Mouse (Mus musculus) forebrain, embryonic 10.5 days (tissue): Measurements from ENCODE around the gene Txnip. TPM values are rescaled to one million over a fixed set of nuclear protein-coding genes. Genes with fewer than 3 reads are reported as not detected.

Source experiments
- DNase-seq: peaks from one replicate; pipeline ENCODE4 v3.0.0-alpha.2; 2017; ENCODE audit warnings: low spot score; ENCODE audit errors: extremely low spot score
- H3K27ac ChIP-seq: fragments of 300-500 bp; sonication (generic); 2 replicates; pipeline ENCODE4 v1.5.1; 2016; ENCODE audit warnings: mild to moderate bottlenecking
- H3K27me3 ChIP-seq: fragments of 300-500 bp; sonication (generic); 2 replicates; pipeline ENCODE4 v1.6.1; 2016; ENCODE audit warnings: mild to moderate bottlenecking; ENCODE audit not compliant: poor library complexity, severe bottlenecking
- H3K36me3 ChIP-seq: fragments of 300-500 bp; sonication (generic); replicated peaks from 2 replicates; pipeline ENCODE4 v1.6.1; 2016; ENCODE audit warnings: mild to moderate bottlenecking, moderate library complexity
- H3K4me1 ChIP-seq: fragments of 300-500 bp; sonication (generic); 2 replicates; pipeline ENCODE4 v1.6.1; 2016
- H3K4me3 ChIP-seq: fragments of 300-500 bp; sonication (generic); 2 replicates; pipeline ENCODE4 v1.5.1; 2016; ENCODE audit warnings: mild to moderate bottlenecking, moderate library complexity
- H3K9me3 ChIP-seq: fragments of 300-500 bp; sonication (generic); 2 replicates; pipeline ENCODE4 v1.6.1; 2016; ENCODE audit warnings: mild to moderate bottlenecking, moderate library complexity
- WGBS: fragments of 180-500 bp; shearing (Covaris S2); methylation state at CpG from one replicate; pipeline ENCODE4 v1.1.7; 2016; 5-methylcytosine and 5-hydroxymethylcytosine counted together
- polyA plus RNA-seq: library from polyadenylated mRNA; unstranded; fragments of >200 nt; fragmentation: Nextera tagmentation; extraction: Ambion mirVana; gene quantifications from 2 replicates; pipeline ENCODE4 v1.2.1, GENCODE M21; 2016

Gene Txnip
- polyA plus RNA-seq, 1 experiment from 2014 or later = 26.8 TPM

DNA sequence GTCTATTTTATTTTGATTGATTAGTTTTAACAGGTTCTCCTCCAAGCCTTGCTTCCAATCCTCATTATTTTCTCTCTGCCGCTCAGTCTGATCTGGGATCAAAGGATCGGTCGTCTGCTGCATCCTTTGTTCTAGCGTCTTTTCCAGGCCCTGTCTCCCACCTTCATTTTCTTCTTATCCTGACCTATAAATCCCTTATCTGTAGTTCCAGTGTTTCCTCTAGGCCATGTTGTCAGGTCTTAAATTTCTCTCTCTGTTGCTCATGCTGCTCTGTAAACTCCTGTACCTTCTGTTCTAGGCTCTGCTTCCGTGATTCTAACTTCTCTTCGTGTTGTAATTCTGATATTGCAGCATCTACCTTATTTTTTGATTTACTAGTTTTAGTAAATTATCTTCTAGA is 17.0 kb upstream of the Txnip start:
- no peak for DNase-seq
- 30% methylated on average over 6 of the region's 6 CpGs for WGBS
- no peaks in the 10 kb centered on the region for H3K36me3 ChIP-seq
- no peaks in the 10 kb centered on the region for H3K9me3 ChIP-seq
- H3K27me3 ChIP-seq = peaks cover 20% of the 10 kb centered on the region
- peaks cover 21% of the 10 kb centered on the region for H3K4me1 ChIP-seq
- H3K4me3 ChIP-seq = no peak overlapping the region
- H3K27ac ChIP-seq = no peak overlapping the region

DNA sequence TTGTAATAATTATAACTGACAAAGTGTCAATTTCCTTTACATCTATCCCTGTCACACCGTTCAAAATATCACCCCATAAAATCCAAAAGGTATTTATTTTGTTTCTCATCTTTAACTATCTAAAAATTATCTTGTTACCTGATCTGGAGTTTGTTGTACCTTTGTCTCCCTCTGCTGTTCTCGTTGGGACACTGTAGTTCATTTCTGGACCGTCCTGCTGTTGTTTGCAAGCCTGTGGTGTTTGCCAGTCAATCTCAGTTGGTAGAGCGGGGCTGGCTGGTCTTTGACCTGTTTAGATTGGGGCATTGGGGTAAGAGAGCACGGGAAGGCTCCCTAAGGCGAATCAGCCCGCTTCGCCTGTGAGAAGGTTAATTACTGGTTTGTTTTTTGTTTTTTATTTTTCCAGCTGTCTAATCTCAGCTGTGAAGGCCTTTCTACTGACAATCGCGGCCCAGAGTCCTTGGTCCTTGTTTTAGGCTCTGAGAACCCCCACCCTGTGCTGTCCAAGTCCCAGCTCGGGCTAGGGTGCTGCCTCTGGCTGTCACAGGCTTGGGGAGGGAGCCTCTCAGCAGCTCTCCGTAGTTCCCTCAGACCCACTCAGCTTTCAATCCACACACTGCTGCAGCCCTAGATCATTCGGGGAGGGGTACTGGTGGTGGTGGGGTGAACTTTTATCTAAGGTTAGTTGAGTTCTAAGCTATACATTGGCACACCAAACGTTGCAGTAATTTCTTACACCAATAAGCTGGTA is 16.3 kb upstream of the Txnip start:
- Histone ChIP-seq H3K27me3 (peaks cover 26% of the 10 kb centered on the region), H3K9me3 (no peaks in the 10 kb centered on the region), H3K27ac (0 out of 2 replicates have a peak overlapping the region, but pooled peaks have one; percentile 44), H3K4me1 (peaks cover 21% of the 10 kb centered on the region), H3K36me3 (no peaks in the 10 kb centered on the region), H3K4me3 (no peak overlapping the region; the same call in 1 of the 2 replicates)
- 16% methylated on average over 14 of the region's 14 CpGs for WGBS
- peak; percentile 30 for DNase-seq

DNA sequence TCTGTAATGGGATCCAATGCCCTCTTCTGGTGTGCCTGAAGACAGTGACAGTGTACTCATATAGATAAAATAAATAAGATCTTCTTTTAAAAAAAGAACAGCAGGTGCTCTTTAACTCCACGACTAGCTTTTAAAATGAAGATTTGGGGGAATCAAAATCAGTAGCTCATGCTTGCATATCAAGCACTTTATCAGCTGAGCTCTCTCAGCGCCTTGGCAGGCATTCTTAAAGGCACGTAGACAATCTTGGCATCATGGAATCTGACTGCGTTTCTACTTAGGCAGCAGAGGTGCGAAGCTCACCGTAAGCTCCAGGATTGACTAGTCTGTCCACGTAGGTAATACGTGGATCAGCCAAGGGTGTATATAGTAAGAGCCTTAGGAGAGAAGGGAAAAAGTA is 15.2 kb upstream of the Txnip start:
- Histone ChIP-seq H3K27me3 (peaks cover 26% of the 10 kb centered on the region), H3K27ac (no peak overlapping the region), H3K9me3 (no peaks in the 10 kb centered on the region), H3K4me3 (no peak overlapping the region), H3K36me3 (no peaks in the 10 kb centered on the region), H3K4me1 (peaks cover 26% of the 10 kb centered on the region)
- 78% methylated on average over 8 of the region's 8 CpGs for WGBS
- DNase-seq = no peak

DNA sequence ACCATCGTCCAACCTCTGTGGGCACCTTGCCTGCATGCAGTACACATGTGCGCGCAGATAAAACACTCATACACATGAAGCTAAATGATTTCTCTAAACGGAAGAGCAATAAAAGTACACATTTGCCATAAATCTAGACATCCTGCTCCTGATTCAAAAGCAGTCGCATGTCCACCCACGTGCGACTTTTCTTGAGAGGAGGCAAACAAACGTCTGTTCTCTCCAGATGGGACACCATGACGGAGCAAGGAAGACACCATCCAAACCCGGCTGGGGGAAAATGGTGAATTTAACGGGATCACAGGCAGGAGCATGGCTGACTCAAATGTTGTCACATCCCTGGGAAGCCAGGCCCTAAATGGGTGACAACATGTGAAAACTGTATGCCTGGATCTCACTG is 14.4 kb upstream of the Txnip start:
- 87% methylated on average over 11 of the region's 11 CpGs for WGBS

DNA sequence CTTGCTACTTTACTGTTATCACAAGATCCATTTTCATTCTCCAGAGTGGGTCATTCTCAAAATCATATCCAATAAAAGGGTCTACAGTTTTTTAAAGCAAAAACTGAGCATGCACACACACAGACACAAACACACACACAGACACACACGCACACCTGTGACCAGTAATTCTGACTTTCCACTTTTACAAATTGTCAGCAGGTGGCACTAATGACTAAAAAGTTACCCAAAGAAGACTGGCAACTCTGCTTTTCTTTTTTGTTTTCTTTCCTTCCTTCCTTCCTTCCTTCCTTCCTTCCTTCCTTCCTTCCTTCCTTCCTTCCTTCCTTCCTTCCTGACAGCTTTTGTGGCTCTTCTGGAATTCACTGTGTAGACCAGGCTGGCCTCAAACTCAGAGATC is 12.2 kb upstream of the Txnip start:
- H3K4me3 ChIP-seq = no peak overlapping the region
- H3K4me1 ChIP-seq = peaks cover 19% of the 10 kb centered on the region
- no peaks in the 10 kb centered on the region for H3K36me3 ChIP-seq
- H3K27me3 ChIP-seq = peaks cover 35% of the 10 kb centered on the region
- WGBS = 52% methylated on average over 1 of the region's 1 CpGs
- no peak for DNase-seq
- no peak overlapping the region for H3K27ac ChIP-seq
- H3K9me3 ChIP-seq = no peaks in the 10 kb centered on the region

More for the DNA sequence above, 14.4 kb upstream of the Txnip start:
- DNase-seq = no peak
- Histone ChIP-seq H3K27ac (no peak overlapping the region), H3K4me3 (no peak overlapping the region), H3K4me1 (peaks cover 29% of the 10 kb centered on the region), H3K9me3 (no peaks in the 10 kb centered on the region), H3K27me3 (peaks cover 33% of the 10 kb centered on the region), H3K36me3 (no peaks in the 10 kb centered on the region)

DNA sequence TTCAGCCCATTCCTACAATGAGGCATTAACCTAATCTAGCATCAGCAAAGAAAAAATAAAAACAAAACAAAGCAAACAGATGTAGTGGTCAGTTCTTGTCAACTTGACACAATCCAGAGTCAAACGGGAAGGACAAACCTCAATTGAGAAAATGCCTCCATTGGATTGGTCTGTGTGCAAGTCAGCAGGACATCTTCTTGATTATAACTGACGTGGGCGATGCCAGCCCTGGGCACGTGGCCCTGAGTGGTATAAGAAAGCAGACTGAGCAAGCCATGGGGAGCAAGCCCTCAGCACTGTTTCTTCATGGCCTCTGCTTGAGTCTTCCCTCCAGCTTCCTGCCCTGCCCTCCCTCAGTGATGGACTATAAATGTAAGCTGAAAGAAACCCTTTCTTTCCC is 10.9 kb upstream of the Txnip start:
- WGBS = 56% methylated on average over 4 of the region's 4 CpGs
- H3K36me3 ChIP-seq = no peaks in the 10 kb centered on the region

DNA sequence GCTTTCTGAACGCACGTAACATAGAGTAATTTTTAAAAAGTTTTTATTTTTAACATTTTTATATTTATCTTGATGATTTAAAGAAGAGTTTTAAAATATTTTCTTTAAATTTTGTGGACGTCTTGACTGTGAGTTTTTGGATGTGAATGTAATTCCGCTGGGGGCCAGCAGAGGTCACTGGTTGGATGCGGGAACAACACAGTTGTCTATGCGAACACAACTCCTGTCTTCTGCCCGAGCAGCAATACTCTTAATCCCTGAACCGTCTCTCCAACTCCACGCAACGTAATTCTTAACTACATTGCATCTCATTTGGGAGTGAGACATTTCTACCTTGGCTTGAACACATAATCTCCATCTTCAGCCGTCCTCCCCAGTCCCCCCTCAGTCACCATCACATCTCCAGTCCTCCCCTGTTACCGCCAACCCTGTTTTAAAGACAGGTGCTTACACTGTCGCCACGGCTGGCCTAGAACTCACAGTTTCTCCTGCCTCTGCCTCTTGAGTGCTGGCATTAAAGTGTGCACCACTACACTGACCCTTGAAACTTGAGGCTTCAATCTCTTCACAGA is 10.3 kb upstream of the Txnip start:
- WGBS = 7% methylated on average over 14 of the region's 14 CpGs
- Histone ChIP-seq H3K9me3 (no peaks in the 10 kb centered on the region), H3K36me3 (no peaks in the 10 kb centered on the region), H3K4me3 (peak overlapping the region; percentile 36), H3K4me1 (peaks cover 18% of the 10 kb centered on the region), H3K27me3 (peaks cover 25% of the 10 kb centered on the region), H3K27ac (no peak overlapping the region)
- DNase-seq = peak; percentile 77

More for the DNA sequence above, 10.9 kb upstream of the Txnip start:
- no peak overlapping the region for H3K27ac ChIP-seq
- DNase-seq = no peak
- H3K4me1 ChIP-seq = peaks cover 18% of the 10 kb centered on the region
- no peaks in the 10 kb centered on the region for H3K9me3 ChIP-seq
- peaks cover 31% of the 10 kb centered on the region for H3K27me3 ChIP-seq
- peak overlapping the region; percentile 16; the same call in 1 of the 2 replicates for H3K4me3 ChIP-seq

- no peak overlapping the region for H3K27ac ChIP-seq
- no peak overlapping the region for H3K4me3 ChIP-seq
- H3K27me3 ChIP-seq = peaks cover 15% of the 10 kb centered on the region
- no peaks in the 10 kb centered on the region for H3K9me3 ChIP-seq
- 84% methylated on average over 7 of the region's 7 CpGs for whole genome bisulfite sequencing
- H3K36me3 ChIP-seq = no peaks in the 10 kb centered on the region
- peaks cover 18% of the 10 kb centered on the region for H3K4me1 ChIP-seq
- no peak for DNase-seq
These were observed 8.9 kb upstream of the Txnip start for GRCm38 (mm10) chr3:96548824-96549223.

GRCm38 (mm10) chr3:96549346-96549745 is 8.4 kb upstream of the Txnip start:
- Histone ChIP-seq H3K9me3 (no peaks in the 10 kb centered on the region), H3K36me3 (no peaks in the 10 kb centered on the region)
- 89% methylated on average over 5 of the region's 5 CpGs for WGBS

GRCm38 (mm10) chr3:96551203-96551602 is 6.6 kb upstream of the Txnip start:
- 26% methylated on average over 8 of the region's 8 CpGs for WGBS
- Histone ChIP-seq H3K27me3 (peaks cover 11% of the 10 kb centered on the region; the same call in 1 of the 2 replicates), H3K4me3 (no peak overlapping the region), H3K9me3 (no peaks in the 10 kb centered on the region), H3K4me1 (peaks cover 31% of the 10 kb centered on the region), H3K27ac (peak overlapping the region; percentile 31; the same call in 1 of the 2 replicates), H3K36me3 (no peaks in the 10 kb centered on the region)
- no peak for DNase-seq

More at GRCm38 (mm10) chr3:96549346-96549745, 8.4 kb upstream of the Txnip start:
- H3K27ac ChIP-seq = no peak overlapping the region
- peaks cover 15% of the 10 kb centered on the region for H3K27me3 ChIP-seq
- no peak for DNase-seq
- peaks cover 18% of the 10 kb centered on the region for H3K4me1 ChIP-seq
- no peak overlapping the region for H3K4me3 ChIP-seq

DNA sequence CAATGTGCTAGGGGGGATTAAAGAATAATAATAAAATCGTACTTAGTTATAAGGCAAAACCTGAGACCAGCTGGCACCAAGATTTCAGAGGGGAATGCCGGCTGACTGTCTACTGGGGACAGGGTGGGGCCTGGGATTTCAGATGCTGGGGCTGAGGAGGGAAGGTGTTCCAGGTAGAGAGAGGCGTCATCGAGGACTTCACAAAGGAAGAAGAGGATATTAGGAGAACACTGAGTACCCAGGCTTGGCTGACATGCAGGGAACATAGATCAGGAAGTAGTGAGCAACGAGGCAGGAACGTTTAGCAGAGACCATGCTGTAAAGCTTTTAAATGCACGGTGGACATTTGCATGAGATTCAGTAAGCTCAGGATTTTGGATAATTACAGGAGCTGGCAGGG is 5.9 kb upstream of the Txnip start:
- Histone ChIP-seq H3K4me3 (no peak overlapping the region), H3K27ac (no peak overlapping the region), H3K9me3 (no peaks in the 10 kb centered on the region), H3K4me1 (peaks cover 37% of the 10 kb centered on the region), H3K36me3 (no peaks in the 10 kb centered on the region), H3K27me3 (peaks cover 8% of the 10 kb centered on the region; the same call in 1 of the 2 replicates)
- 81% methylated on average over 7 of the region's 7 CpGs for whole genome bisulfite sequencing
- no peak for DNase-seq

- no peak for DNase-seq
- Histone ChIP-seq H3K4me3 (no peak overlapping the region), H3K27ac (no peak overlapping the region), H3K27me3 (no peaks in the 10 kb centered on the region), H3K9me3 (no peaks in the 10 kb centered on the region), H3K4me1 (peaks cover 42% of the 10 kb centered on the region), H3K36me3 (no peaks in the 10 kb centered on the region)
- WGBS = 89% methylated on average over 6 of the region's 6 CpGs
These were observed 4.2 kb upstream of the Txnip start for GRCm38 (mm10) chr3:96553601-96554000.

DNA sequence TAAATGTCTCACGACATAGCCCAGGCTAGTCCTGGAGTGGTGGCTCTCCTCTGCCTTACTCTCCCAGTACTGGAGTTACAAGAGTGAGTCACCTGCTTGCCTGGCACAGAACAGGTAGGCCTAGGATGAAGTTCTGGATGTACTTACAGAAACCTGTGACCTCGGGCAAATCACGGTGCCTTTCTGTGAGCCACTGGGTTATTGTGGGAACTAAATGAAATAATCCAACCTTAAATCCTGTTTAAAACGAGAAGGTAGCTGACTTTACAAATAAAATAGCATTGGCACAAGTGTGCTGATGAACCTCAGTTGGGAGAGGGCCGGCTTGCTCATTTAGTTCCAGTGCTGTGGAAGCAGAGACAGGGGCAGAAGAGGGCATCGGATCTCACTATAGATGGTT is 3.5 kb upstream of the Txnip start:
- Histone ChIP-seq H3K36me3 (peaks cover 2% of the 10 kb centered on the region), H3K27ac (no peak overlapping the region), H3K4me1 (peaks cover 49% of the 10 kb centered on the region), H3K4me3 (no peak overlapping the region), H3K27me3 (no peaks in the 10 kb centered on the region), H3K9me3 (no peaks in the 10 kb centered on the region)
- DNase-seq = no peak
- 81% methylated on average over 6 of the region's 6 CpGs for WGBS
